Mouse (Mus musculus) kidney, embryonic 16.5 days (tissue): ENCODE results near the gene Lbh. TPM values are rescaled to one million over a fixed set of nuclear protein-coding genes. Genes with fewer than 3 reads are reported as not detected.

ENCODE experiments used
- ATAC-seq: fragments of 200-750 bp; cut with Nextera tagmentation; 2 replicates; pipeline ENCODE4 v1.8.0; 2017; ENCODE audit warnings: moderate TSS enrichment; ENCODE audit not compliant: low FRiP score, low TSS enrichment
- H3K27ac ChIP-seq: fragments of 300-500 bp; sonication (generic); 2 replicates; pipeline ENCODE4 v1.5.1; 2014; ENCODE audit warnings: low read length
- H3K27me3 ChIP-seq: fragments of 300-500 bp; sonication (generic); 2 replicates; pipeline ENCODE4 v1.6.1; 2014; ENCODE audit warnings: low read length, control low read depth, mixed read lengths; ENCODE audit not compliant: insufficient read depth
- H3K36me3 ChIP-seq: fragments of 300-500 bp; sonication (generic); 2 replicates; pipeline ENCODE4 v1.6.1; 2014; ENCODE audit warnings: low read length, control low read depth, mixed read lengths; ENCODE audit not compliant: insufficient read depth
- H3K4me1 ChIP-seq: fragments of 300-500 bp; sonication (generic); 2 replicates; pipeline ENCODE4 v1.6.1; 2014; ENCODE audit warnings: low read length, control low read depth, mixed read lengths; ENCODE audit not compliant: insufficient read depth
- H3K4me2 ChIP-seq: fragments of 300-500 bp; sonication (generic); replicated peaks from 2 replicates; pipeline ENCODE4 v1.6.1; 2014; ENCODE audit warnings: low read depth, low read length
- H3K4me3 ChIP-seq: fragments of 300-500 bp; sonication (generic); 2 replicates; pipeline ENCODE4 v1.5.1; 2014; ENCODE audit warnings: mild to moderate bottlenecking, low read length
- H3K9ac ChIP-seq: fragments of 300-500 bp; sonication (generic); replicated peaks from 2 replicates; pipeline ENCODE4 v1.6.1; 2014; ENCODE audit warnings: low read length
- H3K9me3 ChIP-seq: fragments of 300-500 bp; sonication (generic); 2 replicates; pipeline ENCODE4 v1.6.1; 2016; ENCODE audit warnings: low read length, control low read depth
- WGBS: fragments of 180-500 bp; shearing (Covaris S2); extraction: QIAGEN DNeasy Blood & Tissue Kit; methylation state at CpG from one replicate; pipeline ENCODE4 v1.1.7; 2014; 5-methylcytosine and 5-hydroxymethylcytosine counted together
- polyA plus RNA-seq: library from polyadenylated mRNA; unstranded; fragments of >200 nt; fragmentation: Nextera tagmentation; extraction: Ambion mirVana; gene quantifications from 2 replicates; pipeline ENCODE4 v1.2.1, GENCODE M21; 2015

Gene Lbh
- polyA plus RNA-seq, 1 experiment from 2014 or later, result 8.8 TPM

- peak overlapping the region; percentile 3; the same call in 1 of the 2 replicates for H3K27ac ChIP-seq
- peak overlapping the region; percentile 58 for H3K9ac ChIP-seq
- no peak for ATAC-seq
Observed at GRCm38 (mm10) chr17:72920971-72921370, 2.9 kb downstream of the Lbh start.

GRCm38 (mm10) chr17:72922206-72922605 lies 4.1 kb downstream of the Lbh start:
- 49% methylated on average over 5 of the region's 5 CpGs for whole genome bisulfite sequencing
- Histone ChIP-seq H3K36me3 (peaks cover 8% of the 10 kb centered on the region; the same call in 1 of the 2 replicates), H3K9ac (peak overlapping the region; percentile 58; the same call in 1 of the 2 replicates), H3K4me3 (peak overlapping the region; percentile 82), H3K27ac (no peak overlapping the region; the same call in 1 of the 2 replicates), H3K4me2 (peak overlapping the region; percentile 77), H3K27me3 (no peaks in the 10 kb centered on the region), H3K9me3 (no peaks in the 10 kb centered on the region), H3K4me1 (peaks cover 46% of the 10 kb centered on the region)
- no peak for ATAC-seq

More at GRCm38 (mm10) chr17:72920971-72921370, 2.9 kb downstream of the Lbh start:
- Histone ChIP-seq H3K27me3 (no peaks in the 10 kb centered on the region), H3K4me2 (peak overlapping the region; percentile 77), H3K4me1 (peaks cover 40% of the 10 kb centered on the region), H3K36me3 (peaks cover 5% of the 10 kb centered on the region; the same call in 1 of the 2 replicates), H3K4me3 (peak overlapping the region; percentile 82), H3K9me3 (no peaks in the 10 kb centered on the region)
- 48% methylated on average over 9 of the region's 9 CpGs for WGBS

GRCm38 (mm10) chr17:72923283-72923682 lies 5.2 kb downstream of the Lbh start:
- Histone ChIP-seq H3K4me1 (peaks cover 46% of the 10 kb centered on the region), H3K27me3 (no peaks in the 10 kb centered on the region), H3K36me3 (peaks cover 8% of the 10 kb centered on the region; the same call in 1 of the 2 replicates), H3K27ac (no peak overlapping the region), H3K9ac (no peak overlapping the region), H3K4me2 (peak overlapping the region; percentile 77), H3K4me3 (peak overlapping the region; percentile 82), H3K9me3 (no peaks in the 10 kb centered on the region)
- 70% methylated on average over 4 of the region's 4 CpGs for WGBS
- ATAC-seq, result no peak

DNA sequence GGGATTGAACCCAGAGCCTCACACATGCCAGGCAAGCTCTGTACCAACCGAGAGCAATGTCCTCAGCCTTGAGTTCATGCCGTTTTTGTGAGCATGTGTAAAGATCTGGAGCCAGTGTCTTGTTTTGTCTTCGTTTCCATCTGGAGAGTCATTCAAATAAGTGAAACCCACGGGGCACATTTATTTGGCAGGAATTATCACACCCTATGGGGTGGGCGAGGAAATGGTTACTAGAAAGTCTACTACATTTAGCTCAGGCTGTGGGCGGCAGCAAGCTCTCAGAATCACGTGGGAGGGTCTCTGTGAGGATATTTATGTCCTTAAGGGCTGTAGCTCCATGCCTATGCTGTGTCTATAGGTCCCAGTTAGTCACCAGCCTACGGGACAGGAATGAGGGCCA lies 6.2 kb downstream of the Lbh start:
- Histone ChIP-seq H3K4me2 (peak overlapping the region; percentile 77), H3K27ac (no peak overlapping the region), H3K9ac (no peak overlapping the region), H3K27me3 (no peaks in the 10 kb centered on the region), H3K9me3 (no peaks in the 10 kb centered on the region), H3K4me3 (no peak overlapping the region; the same call in 1 of the 2 replicates), H3K4me1 (peaks cover 46% of the 10 kb centered on the region), H3K36me3 (peaks cover 8% of the 10 kb centered on the region; the same call in 1 of the 2 replicates)
- 60% methylated on average over 8 of the region's 8 CpGs for WGBS
- no peak for ATAC-seq

DNA sequence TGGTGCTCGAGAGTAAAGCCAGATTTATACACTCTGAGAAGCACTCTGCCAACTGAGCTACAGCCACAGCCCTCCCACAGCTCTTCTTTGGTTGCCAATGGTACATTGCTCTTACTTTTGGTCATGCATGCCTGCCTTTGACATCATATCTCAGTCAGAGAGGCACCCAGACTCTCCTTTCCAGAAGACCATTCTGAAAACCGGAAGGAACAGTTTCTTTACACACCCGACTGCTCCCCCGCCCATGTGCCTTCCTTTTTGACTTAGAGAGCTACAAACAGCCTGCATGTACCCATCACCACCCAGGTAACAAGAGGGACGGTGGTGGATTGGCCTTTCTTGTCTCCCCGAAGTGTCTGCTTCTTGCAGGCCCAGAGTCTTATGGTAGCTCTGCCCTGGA lies 7.0 kb downstream of the Lbh start:
- 64% methylated on average over 6 of the region's 6 CpGs for WGBS
- Histone ChIP-seq H3K9me3 (no peaks in the 10 kb centered on the region), H3K27me3 (no peaks in the 10 kb centered on the region), H3K4me1 (peaks cover 42% of the 10 kb centered on the region), H3K4me3 (no peak overlapping the region), H3K27ac (peak overlapping the region; percentile 36; the same call in 1 of the 2 replicates), H3K9ac (no peak overlapping the region), H3K36me3 (peaks cover 9% of the 10 kb centered on the region), H3K4me2 (no peak overlapping the region; the same call in 1 of the 2 replicates)
- 0 out of 2 replicates have a peak, but pooled peaks have one; percentile 14 for ATAC-seq

GRCm38 (mm10) chr17:72925804-72926617 lies 7.9 kb downstream of the Lbh start:
- peak; percentile 36; the same call in 1 of the 2 replicates for ATAC-seq

DNA sequence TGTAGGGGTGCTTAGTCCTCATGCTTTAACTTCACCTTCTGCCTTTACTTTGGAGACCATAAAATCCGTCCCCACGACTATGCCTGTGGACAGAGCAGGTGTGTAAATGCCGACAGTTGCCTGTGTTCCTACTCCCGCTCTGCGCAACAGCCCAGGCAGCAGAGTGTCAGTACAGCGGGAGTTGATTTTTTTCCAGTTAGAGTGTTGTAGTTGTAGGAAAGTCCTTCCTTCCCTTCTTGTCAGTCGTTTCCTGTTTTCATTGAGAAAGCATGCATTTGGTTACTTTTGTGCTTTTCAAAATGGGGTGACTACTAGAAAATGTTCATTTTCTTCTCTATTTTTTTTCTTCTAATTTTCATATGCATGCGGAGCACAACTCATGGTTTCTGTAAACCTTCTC lies 8.9 kb downstream of the Lbh start:
- no peak for ATAC-seq

More at GRCm38 (mm10) chr17:72925804-72926617, 7.9 kb downstream of the Lbh start:
- peak overlapping the region; percentile 36 for H3K27ac ChIP-seq
- H3K27me3 ChIP-seq, result no peaks in the 10 kb centered on the region
- peak overlapping the region; percentile 2; the same call in 1 of the 2 replicates for H3K4me2 ChIP-seq
- peaks cover 40% of the 10 kb centered on the region for H3K4me1 ChIP-seq
- no peak overlapping the region for H3K9ac ChIP-seq
- WGBS, result 43% methylated on average over 12 of the region's 12 CpGs
- H3K36me3 ChIP-seq, result peaks cover 16% of the 10 kb centered on the region
- no peaks in the 10 kb centered on the region for H3K9me3 ChIP-seq
- H3K4me3 ChIP-seq, result no peak overlapping the region

DNA sequence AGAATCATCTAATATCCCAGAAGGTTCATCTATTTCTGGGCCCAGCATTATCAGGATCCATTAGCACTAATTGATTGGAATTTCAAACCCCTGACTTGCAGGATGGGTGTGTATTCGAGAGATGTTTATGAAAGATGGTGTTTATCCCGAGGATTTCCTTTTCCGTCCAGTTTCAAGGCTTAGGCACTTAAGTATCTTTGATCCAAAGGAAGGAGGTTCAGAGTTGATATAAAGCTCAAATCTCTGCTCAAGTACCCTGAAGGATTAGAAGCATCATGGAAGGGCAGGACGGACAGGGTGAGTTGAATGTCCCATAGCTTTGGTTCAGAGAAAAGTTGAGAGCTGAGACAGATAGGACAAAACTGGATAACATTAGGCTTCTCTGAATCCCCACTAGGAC lies 15.0 kb downstream of the Lbh start:
- ATAC-seq, result no peak
- 92% methylated on average over 4 of the region's 4 CpGs for WGBS
- Histone ChIP-seq H3K36me3 (peaks cover 20% of the 10 kb centered on the region), H3K4me2 (no peak overlapping the region), H3K9ac (no peak overlapping the region), H3K27ac (no peak overlapping the region), H3K4me3 (no peak overlapping the region), H3K9me3 (0 out of 2 replicates have a peak, but pooled peaks cover 6% of the 10 kb centered on the region), H3K4me1 (peaks cover 35% of the 10 kb centered on the region), H3K27me3 (no peaks in the 10 kb centered on the region)

More for the DNA sequence above, 8.9 kb downstream of the Lbh start:
- Histone ChIP-seq H3K27ac (no peak overlapping the region), H3K4me2 (no peak overlapping the region), H3K27me3 (no peaks in the 10 kb centered on the region), H3K36me3 (peaks cover 17% of the 10 kb centered on the region), H3K4me1 (peaks cover 35% of the 10 kb centered on the region), H3K9me3 (0 out of 2 replicates have a peak, but pooled peaks cover under 1% of the 10 kb centered on the region), H3K4me3 (no peak overlapping the region), H3K9ac (no peak overlapping the region)
- 82% methylated on average over 8 of the region's 8 CpGs for WGBS

GRCm38 (mm10) chr17:72934146-72934545 lies 16.0 kb downstream of the Lbh start:
- Histone ChIP-seq H3K4me2 (no peak overlapping the region), H3K27me3 (no peaks in the 10 kb centered on the region), H3K4me3 (no peak overlapping the region), H3K27ac (peak overlapping the region; percentile 25; the same call in 1 of the 2 replicates), H3K36me3 (peaks cover 21% of the 10 kb centered on the region), H3K9ac (no peak overlapping the region), H3K9me3 (0 out of 2 replicates have a peak, but pooled peaks cover 6% of the 10 kb centered on the region), H3K4me1 (peaks cover 35% of the 10 kb centered on the region)
- no peak for ATAC-seq
- WGBS, result 53% methylated on average over 2 of the region's 2 CpGs
